Mouse (Mus musculus) stomach, postnatal 0 days (tissue): ENCODE measurements around the gene Mettl21c. TPM values are rescaled to one million over a fixed set of nuclear protein-coding genes. Genes with fewer than 3 reads are reported as not detected.

Experiments used
- ATAC-seq: fragments of 200-750 bp; cut with Nextera tagmentation; 2 replicates; pipeline ENCODE4 v1.8.0; 2017; ENCODE audit not compliant: low FRiP score, low TSS enrichment
- DNase-seq: peaks from one replicate; pipeline ENCODE4 v3.0.0-alpha.2; 2016; ENCODE audit warnings: low spot score
- H3K27ac ChIP-seq: fragments of 300-500 bp; sonication (generic); replicated peaks from 2 replicates; pipeline ENCODE4 v1.5.1; 2014; ENCODE audit warnings: mild to moderate bottlenecking, control low read depth
- H3K27me3 ChIP-seq: fragments of 300-500 bp; sonication (generic); 2 replicates; pipeline ENCODE4 v1.6.1; 2014; ENCODE audit warnings: low read length; ENCODE audit not compliant: control insufficient read depth, insufficient read depth
- H3K36me3 ChIP-seq: fragments of 300-500 bp; sonication (generic); 2 replicates; pipeline ENCODE4 v1.6.1; 2014; ENCODE audit warnings: low read length, mixed read lengths; ENCODE audit not compliant: control insufficient read depth, insufficient read depth
- H3K4me1 ChIP-seq: fragments of 300-500 bp; sonication (generic); replicated peaks from 2 replicates; pipeline ENCODE4 v1.6.1; 2014; ENCODE audit warnings: antibody characterized with exemption; ENCODE audit not compliant: control insufficient read depth, insufficient read depth
- H3K4me2 ChIP-seq: fragments of 300-500 bp; sonication (generic); replicated peaks from 2 replicates; pipeline ENCODE4 v1.6.1; 2014; ENCODE audit warnings: low read depth, mild to moderate bottlenecking, control low read depth, moderate library complexity
- H3K4me3 ChIP-seq: fragments of 300-500 bp; sonication (generic); 2 replicates; pipeline ENCODE4 v1.5.1; 2014; ENCODE audit warnings: low read depth, low read length, control low read depth
- H3K9ac ChIP-seq: fragments of 300-500 bp; sonication (generic); 2 replicates; pipeline ENCODE4 v1.6.1; 2014; ENCODE audit warnings: mild to moderate bottlenecking, low read length, control low read depth, mixed read lengths
- H3K9me3 ChIP-seq: fragments of 300-500 bp; sonication (generic); 2 replicates; pipeline ENCODE4 v1.6.1; 2016; ENCODE audit warnings: low read length; ENCODE audit not compliant: control insufficient read depth
- CTCF ChIP-seq: IDR thresholded peaks from 2 replicates; pipeline ENCODE4 v1.5.1; 2016; ENCODE audit warnings: antibody characterized with exemption, low read depth, mild to moderate bottlenecking, moderate library complexity
- EP300 ChIP-seq: optimal IDR thresholded peaks from 2 replicates; pipeline ENCODE3; 2016; ENCODE audit warnings: antibody characterized with exemption
- WGBS: fragments of 180-500 bp; shearing (Covaris S2); extraction: QIAGEN DNeasy Blood & Tissue Kit; methylation state at CpG from one replicate; pipeline ENCODE4 v1.1.7; 2014; 5-methylcytosine and 5-hydroxymethylcytosine counted together
- polyA plus RNA-seq: library from polyadenylated mRNA; unstranded; fragments of >200 nt; fragmentation: Nextera tagmentation; extraction: Ambion mirVana; gene quantifications from 2 replicates; pipeline ENCODE4 v1.2.1, GENCODE M21; 2015

Mettl21c gene
- polyA plus RNA-seq, 1 experiment from 2014 or later = 0.47 TPM

- Histone ChIP-seq H3K4me2 (peak overlapping the region; percentile 75), H3K27me3 (no peaks in the 10 kb centered on the region), H3K4me1 (no peaks in the 10 kb centered on the region), H3K9ac (peak overlapping the region; percentile 59), H3K27ac (no peak overlapping the region), H3K4me3 (peak overlapping the region; percentile 52), H3K36me3 (no peaks in the 10 kb centered on the region), H3K9me3 (no peaks in the 10 kb centered on the region)
- no peak for DNase-seq
- TF ChIP-seq EP300 = no peak
- TF ChIP-seq CTCF = no peak
- peak; percentile 45; the same call in 1 of the 2 replicates for ATAC-seq
- 4% methylated on average over 6 of the region's 6 CpGs for WGBS
Observed at GRCm38 (mm10) chr1:44042555-44042915, 22.7 kb upstream of the Mettl21c start.

- no peak overlapping the region for H3K27ac ChIP-seq
- TF ChIP-seq CTCF = peak; percentile 92
- TF ChIP-seq EP300 = no peak
- no peaks in the 10 kb centered on the region for H3K27me3 ChIP-seq
- WGBS = under 1% methylated on average over 17 of the region's 17 CpGs
- peak overlapping the region; percentile 75 for H3K4me2 ChIP-seq
- peak; percentile 69 for ATAC-seq
- H3K9ac ChIP-seq = peak overlapping the region; percentile 59
- peak overlapping the region; percentile 52 for H3K4me3 ChIP-seq
- peak; percentile 66 for DNase-seq
- H3K9me3 ChIP-seq = no peaks in the 10 kb centered on the region
- no peaks in the 10 kb centered on the region for H3K36me3 ChIP-seq
- no peaks in the 10 kb centered on the region for H3K4me1 ChIP-seq
Observed at GRCm38 (mm10) chr1:44041797-44042554, 22.1 kb upstream of the Mettl21c start.

- 73% methylated on average over 5 of the region's 5 CpGs for WGBS
- ATAC-seq = no peak
- DNase-seq = no peak
Observed at GRCm38 (mm10) chr1:44032948-44033347, 13.1 kb upstream of the Mettl21c start.

DNA sequence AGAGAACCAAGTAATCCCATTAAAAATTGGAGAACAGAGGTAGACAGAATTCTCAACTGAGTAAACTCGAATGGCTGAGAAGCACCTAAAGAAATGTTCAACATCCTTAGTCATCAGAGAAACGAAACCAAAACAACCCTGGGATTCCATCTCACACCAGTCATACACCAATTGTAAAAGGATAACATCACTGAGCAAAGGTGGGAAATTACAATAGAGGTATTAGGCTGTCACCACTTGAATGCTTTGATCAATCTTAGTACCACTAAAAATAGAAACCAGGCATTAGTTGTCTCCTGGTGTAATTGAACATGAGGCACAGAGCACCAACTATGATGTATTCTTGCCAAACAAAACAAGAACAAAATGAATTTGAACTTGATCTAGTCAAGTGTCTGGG, 12.4 kb upstream of the Mettl21c start:
- Histone ChIP-seq H3K4me1 (no peaks in the 10 kb centered on the region), H3K9me3 (no peaks in the 10 kb centered on the region), H3K27me3 (no peaks in the 10 kb centered on the region), H3K36me3 (no peaks in the 10 kb centered on the region), H3K4me3 (no peak overlapping the region), H3K27ac (no peak overlapping the region), H3K4me2 (no peak overlapping the region), H3K9ac (no peak overlapping the region)
- ATAC-seq (no peak), DNase-seq (no peak)
- 56% methylated on average over 2 of the region's 2 CpGs for WGBS
- TF ChIP-seq CTCF = no peak
- no peak for TF ChIP-seq EP300

More at GRCm38 (mm10) chr1:44032948-44033347, 13.1 kb upstream of the Mettl21c start:
- Histone ChIP-seq H3K36me3 (no peaks in the 10 kb centered on the region), H3K4me1 (no peaks in the 10 kb centered on the region), H3K9ac (no peak overlapping the region), H3K27ac (no peak overlapping the region), H3K27me3 (no peaks in the 10 kb centered on the region), H3K4me2 (no peak overlapping the region), H3K9me3 (no peaks in the 10 kb centered on the region), H3K4me3 (no peak overlapping the region)
- no peak for TF ChIP-seq EP300
- TF ChIP-seq CTCF = no peak

- 92% methylated on average over 1 of the region's 1 CpGs for WGBS
- DNase-seq (no peak), ATAC-seq (no peak)
- TF ChIP-seq EP300 (no peak), CTCF (no peak)
- Histone ChIP-seq H3K36me3 (no peaks in the 10 kb centered on the region), H3K4me2 (no peak overlapping the region), H3K4me1 (no peaks in the 10 kb centered on the region), H3K4me3 (no peak overlapping the region), H3K27me3 (no peaks in the 10 kb centered on the region), H3K9ac (no peak overlapping the region), H3K27ac (no peak overlapping the region), H3K9me3 (no peaks in the 10 kb centered on the region)
Observed at GRCm38 (mm10) chr1:44027651-44028050, 7.8 kb upstream of the Mettl21c start.

DNA sequence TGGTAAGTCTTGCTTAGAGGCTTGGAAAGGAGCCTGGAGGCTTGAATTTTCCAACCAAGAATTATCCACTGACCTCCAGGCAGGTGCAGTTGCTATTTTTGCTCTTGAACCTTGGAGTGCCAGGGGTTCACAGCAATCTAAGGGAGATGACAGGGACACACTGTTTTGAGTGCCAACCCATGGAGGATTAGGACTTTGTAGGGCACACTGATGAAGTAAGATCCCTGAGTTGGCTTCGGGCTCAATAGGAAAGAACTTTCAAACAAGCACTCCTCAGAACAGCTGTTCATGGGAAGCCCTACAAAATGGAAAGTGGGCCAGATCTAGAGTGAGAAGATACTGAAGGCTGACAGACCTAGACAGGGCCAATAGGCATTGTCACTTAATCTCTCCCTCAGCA, 2.8 kb upstream of the Mettl21c start:
- no peak for ATAC-seq
- H3K4me3 ChIP-seq = no peak overlapping the region
- no peak overlapping the region for H3K9ac ChIP-seq
- H3K36me3 ChIP-seq = no peaks in the 10 kb centered on the region
- no peaks in the 10 kb centered on the region for H3K9me3 ChIP-seq
- TF ChIP-seq EP300 (no peak), CTCF (no peak)
- 95% methylated on average over 1 of the region's 1 CpGs for WGBS
- H3K27ac ChIP-seq = no peak overlapping the region
- H3K27me3 ChIP-seq = no peaks in the 10 kb centered on the region
- no peak overlapping the region for H3K4me2 ChIP-seq
- no peaks in the 10 kb centered on the region for H3K4me1 ChIP-seq
- no peak for DNase-seq
